Mouse (Mus musculus) heart, embryonic 11.5 days (tissue): Measurements from ENCODE around the gene Abcc4. TPM values are rescaled to one million over a fixed set of nuclear protein-coding genes. Genes with fewer than 3 reads are reported as not detected.

Source experiments
- ATAC-seq: fragments of 200-750 bp; cut with Nextera tagmentation; replicated peaks from 2 replicates; pipeline ENCODE4 v1.8.0; 2017; ENCODE audit warnings: moderate library complexity; ENCODE audit not compliant: insufficient number of reproducible peaks, low FRiP score, low TSS enrichment
- H3K27ac ChIP-seq: fragments of 300-500 bp; sonication (generic); 2 replicates; pipeline ENCODE4 v1.5.1; 2014; ENCODE audit warnings: mild to moderate bottlenecking, low read depth, low read length
- H3K27me3 ChIP-seq: fragments of 300-500 bp; sonication (generic); 2 replicates; pipeline ENCODE4 v1.6.1; 2014; ENCODE audit warnings: mild to moderate bottlenecking, low read length, mixed read lengths; ENCODE audit not compliant: control insufficient read depth, insufficient read depth
- H3K36me3 ChIP-seq: fragments of 300-500 bp; sonication (generic); 2 replicates; pipeline ENCODE4 v1.6.1; 2014; ENCODE audit warnings: mild to moderate bottlenecking, low read length, moderate library complexity, mixed read lengths; ENCODE audit not compliant: control insufficient read depth, insufficient read depth
- H3K4me1 ChIP-seq: fragments of 300-500 bp; sonication (generic); 2 replicates; pipeline ENCODE4 v1.6.1; 2014; ENCODE audit warnings: low read length; ENCODE audit not compliant: control insufficient read depth, insufficient read depth
- H3K4me2 ChIP-seq: fragments of 300-500 bp; sonication (generic); 2 replicates; pipeline ENCODE4 v1.6.1; 2014; ENCODE audit warnings: mild to moderate bottlenecking, moderate library complexity
- H3K4me3 ChIP-seq: fragments of 300-500 bp; sonication (generic); 2 replicates; pipeline ENCODE4 v1.5.1; 2014; ENCODE audit warnings: low read depth, low read length
- H3K9ac ChIP-seq: fragments of 300-500 bp; sonication (generic); 2 replicates; pipeline ENCODE4 v1.6.1; 2014; ENCODE audit warnings: mild to moderate bottlenecking, low read depth, low read length, moderate library complexity
- H3K9me3 ChIP-seq: fragments of 300-500 bp; sonication (generic); replicated peaks from 2 replicates; pipeline ENCODE4 v1.6.1; 2016; ENCODE audit warnings: low read length; ENCODE audit not compliant: control insufficient read depth
- WGBS: fragments of 180-500 bp; shearing (Covaris S2); extraction: QIAGEN DNeasy Blood & Tissue Kit; methylation state at CpG from one replicate; pipeline ENCODE4 v1.1.7; 2014; ENCODE audit not compliant: insufficient replicate concordance; 5-methylcytosine and 5-hydroxymethylcytosine counted together
- polyA plus RNA-seq: library from polyadenylated mRNA; unstranded; fragments of >200 nt; fragmentation: Nextera tagmentation; extraction: Ambion mirVana; gene quantifications from 2 replicates; pipeline ENCODE4 v1.2.1, GENCODE M21; 2014

Abcc4 gene
- polyA plus RNA-seq, 1 experiment from 2014 or later: 1.6 TPM

GRCm38 (mm10) chr14:118581673-118582072 is 124.3 kb downstream of the Abcc4 start:
- H3K27me3 ChIP-seq: no peaks in the 10 kb centered on the region
- no peaks in the 10 kb centered on the region for H3K36me3 ChIP-seq
- H3K4me2 ChIP-seq: no peak overlapping the region
- H3K4me1 ChIP-seq: no peaks in the 10 kb centered on the region
- H3K27ac ChIP-seq: no peak overlapping the region
- H3K9ac ChIP-seq: no peak overlapping the region
- ATAC-seq: no peak
- no peaks in the 10 kb centered on the region for H3K9me3 ChIP-seq
- no peak overlapping the region for H3K4me3 ChIP-seq
- 18% methylated on average over 8 of the region's 8 CpGs for WGBS

GRCm38 (mm10) chr14:118579013-118579728 is 126.8 kb downstream of the Abcc4 start:
- WGBS: 77% methylated on average over 19 of the region's 19 CpGs
- Histone ChIP-seq H3K4me2 (no peak overlapping the region), H3K27me3 (no peaks in the 10 kb centered on the region), H3K9me3 (no peaks in the 10 kb centered on the region), H3K9ac (no peak overlapping the region), H3K36me3 (no peaks in the 10 kb centered on the region), H3K4me3 (no peak overlapping the region), H3K27ac (no peak overlapping the region), H3K4me1 (no peaks in the 10 kb centered on the region)
- ATAC-seq: no peak

- Histone ChIP-seq H3K4me3 (no peak overlapping the region), H3K27ac (no peak overlapping the region), H3K9ac (no peak overlapping the region), H3K4me1 (no peaks in the 10 kb centered on the region), H3K36me3 (no peaks in the 10 kb centered on the region), H3K27me3 (no peaks in the 10 kb centered on the region), H3K9me3 (no peaks in the 10 kb centered on the region), H3K4me2 (no peak overlapping the region)
- no peak for ATAC-seq
- WGBS: 85% methylated on average over 5 of the region's 5 CpGs
Measured at GRCm38 (mm10) chr14:118577895-118578294, 128.1 kb downstream of the Abcc4 start.

GRCm38 (mm10) chr14:118572688-118573245 is 133.3 kb downstream of the Abcc4 start:
- Histone ChIP-seq H3K4me2 (no peak overlapping the region), H3K4me3 (no peak overlapping the region), H3K27ac (no peak overlapping the region), H3K27me3 (0 out of 2 replicates have a peak, but pooled peaks cover 3% of the 10 kb centered on the region), H3K9me3 (no peaks in the 10 kb centered on the region), H3K9ac (no peak overlapping the region), H3K4me1 (no peaks in the 10 kb centered on the region), H3K36me3 (no peaks in the 10 kb centered on the region)
- WGBS: 77% methylated on average over 9 of the region's 9 CpGs
- ATAC-seq: no peak

GRCm38 (mm10) chr14:118569586-118569985 is 136.4 kb downstream of the Abcc4 start:
- Histone ChIP-seq H3K4me2 (no peak overlapping the region), H3K27me3 (0 out of 2 replicates have a peak, but pooled peaks cover 3% of the 10 kb centered on the region), H3K9me3 (no peaks in the 10 kb centered on the region), H3K4me3 (no peak overlapping the region), H3K4me1 (no peaks in the 10 kb centered on the region), H3K9ac (no peak overlapping the region), H3K27ac (no peak overlapping the region), H3K36me3 (no peaks in the 10 kb centered on the region)
- WGBS: 89% methylated on average over 13 of the region's 13 CpGs
- no peak for ATAC-seq

- Histone ChIP-seq H3K4me2 (no peak overlapping the region), H3K4me3 (no peak overlapping the region), H3K4me1 (no peaks in the 10 kb centered on the region), H3K27ac (no peak overlapping the region), H3K9me3 (no peaks in the 10 kb centered on the region), H3K36me3 (no peaks in the 10 kb centered on the region), H3K27me3 (0 out of 2 replicates have a peak, but pooled peaks cover 3% of the 10 kb centered on the region), H3K9ac (no peak overlapping the region)
- ATAC-seq: no peak
- WGBS: 65% methylated on average over 17 of the region's 17 CpGs
Measured at GRCm38 (mm10) chr14:118568116-118568673, 137.8 kb downstream of the Abcc4 start.

GRCm38 (mm10) chr14:118566809-118567208 is 139.2 kb downstream of the Abcc4 start:
- Histone ChIP-seq H3K9me3 (no peaks in the 10 kb centered on the region), H3K9ac (no peak overlapping the region), H3K36me3 (no peaks in the 10 kb centered on the region), H3K4me2 (no peak overlapping the region), H3K27me3 (0 out of 2 replicates have a peak, but pooled peaks cover 3% of the 10 kb centered on the region), H3K4me1 (no peaks in the 10 kb centered on the region), H3K4me3 (no peak overlapping the region), H3K27ac (no peak overlapping the region)
- ATAC-seq: no peak
- WGBS: 77% methylated on average over 5 of the region's 5 CpGs

- Histone ChIP-seq H3K27ac (no peak overlapping the region), H3K4me2 (no peak overlapping the region)
- no peak for ATAC-seq
Measured at GRCm38 (mm10) chr14:118566214-118566688, 139.8 kb downstream of the Abcc4 start.

More at GRCm38 (mm10) chr14:118566214-118566688, 139.8 kb downstream of the Abcc4 start:
- H3K9me3 ChIP-seq: no peaks in the 10 kb centered on the region
- no peak overlapping the region for H3K9ac ChIP-seq
- no peaks in the 10 kb centered on the region for H3K36me3 ChIP-seq
- H3K27me3 ChIP-seq: 0 out of 2 replicates have a peak, but pooled peaks cover 2% of the 10 kb centered on the region
- no peaks in the 10 kb centered on the region for H3K4me1 ChIP-seq
- H3K4me3 ChIP-seq: no peak overlapping the region
- 73% methylated on average over 12 of the region's 12 CpGs for WGBS
